Mouse (Mus musculus): ENCODE measurements around the gene Hand1. TPM values are rescaled to one million over a fixed set of nuclear protein-coding genes. Genes with fewer than 3 reads are reported as not detected.
"Not testable (repeated sequence)": the region's sequence is repeated elsewhere in the genome, so short reads cannot be mapped to it uniquely, and the experiment has no call there.

Gene Hand1
- total RNA-seq (2021): not detected
- long read RNA-seq, experiment 1: 0 reads
- long read RNA-seq, experiment 2, partial matches to known transcripts: 0 of 1 reads
- long read RNA-seq, experiment 2, other reads (novel, unspliced or antisense): 0 of 1 reads

GRCm38 (mm10) chr11:57832552-57833201, at the start of gene Hand1:
Gene Hand1, minus strand, starts transcription at chr11:57832818.
- DNase-seq (ENCODE audit: low spot score in 2 of 2): no peak

- DNase-seq (ENCODE audit: low spot score in 2 of 2): no peak
These were observed 43.5 kb upstream of the Hand1 start for GRCm38 (mm10) chr11:57876157-57876556.

DNA sequence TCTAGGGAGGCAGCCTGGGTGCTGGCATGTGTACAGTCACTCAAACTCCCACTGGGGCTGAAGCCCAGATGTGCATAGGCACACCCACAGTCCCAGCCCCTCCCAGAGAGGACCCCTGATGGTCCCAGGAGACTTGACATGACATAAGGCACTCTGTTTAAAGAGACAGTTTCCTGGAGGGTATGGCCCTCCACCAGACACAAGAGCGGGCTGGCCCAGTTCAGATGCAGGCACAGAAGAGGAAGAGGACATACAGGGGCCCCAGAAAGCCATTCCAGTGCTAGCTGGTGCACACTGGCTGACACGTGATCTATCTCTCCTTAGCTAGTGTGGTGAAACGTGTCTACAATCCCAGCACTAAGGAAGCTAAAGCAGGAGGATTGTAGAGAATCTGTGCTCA, 40.4 kb upstream of the Hand1 start:
- DNase-seq (ENCODE audit: low spot score in 2 of 2): no peak

GRCm38 (mm10) chr11:57868753-57869460, 36.3 kb upstream of the Hand1 start:
- no peak for DNase-seq (ENCODE audit: low spot score in 2 of 2)

DNA sequence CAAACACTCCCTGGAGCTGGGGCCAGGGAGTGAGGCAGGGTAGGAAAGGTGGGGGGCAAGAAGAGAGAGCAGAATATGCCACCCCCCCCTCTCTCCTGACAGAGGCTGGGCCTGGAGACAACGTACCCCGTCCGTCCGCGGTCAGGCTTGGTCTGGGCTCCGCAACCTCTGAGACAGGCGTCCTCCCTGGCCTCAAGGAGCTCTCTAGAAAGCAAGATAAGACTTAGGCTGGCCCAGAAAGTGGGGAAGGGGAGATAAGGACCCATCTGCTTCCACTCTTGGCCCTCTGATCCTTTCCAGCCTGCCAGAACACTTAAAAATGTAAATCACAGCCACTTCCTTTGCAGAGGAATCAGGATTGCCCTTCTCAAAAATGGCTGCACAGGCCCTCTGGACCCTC, 33.8 kb upstream of the Hand1 start:
- DNase-seq (ENCODE audit: low spot score in 2 of 2): no peak

GRCm38 (mm10) chr11:57864577-57864976, 32.0 kb upstream of the Hand1 start:
- no peak for DNase-seq (ENCODE audit: low spot score in 2 of 2)

DNA sequence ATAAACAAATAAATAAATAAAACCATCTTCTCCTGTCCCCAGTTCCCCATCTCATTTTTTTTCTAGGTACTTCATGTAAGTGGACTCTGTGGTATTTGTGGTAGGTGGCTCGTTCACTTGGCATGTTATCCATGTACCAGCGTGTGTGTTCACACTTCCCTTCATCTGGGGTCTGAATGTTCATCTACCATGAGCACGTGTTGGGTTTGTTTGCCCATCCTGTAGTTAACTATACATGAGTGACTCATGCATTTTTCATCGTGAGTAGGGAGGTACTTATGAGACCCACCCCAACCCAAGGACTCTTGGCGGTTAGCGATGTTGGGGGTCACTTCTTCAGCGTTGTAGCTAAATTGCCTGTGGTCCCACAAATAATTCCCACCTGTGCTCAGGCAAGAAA, 29.5 kb upstream of the Hand1 start:
- DNase-seq (ENCODE audit: low spot score in 2 of 2): no peak

- no peak for DNase-seq (ENCODE audit: low spot score in 2 of 2)
These were observed 25.1 kb upstream of the Hand1 start for GRCm38 (mm10) chr11:57857709-57858108.

DNA sequence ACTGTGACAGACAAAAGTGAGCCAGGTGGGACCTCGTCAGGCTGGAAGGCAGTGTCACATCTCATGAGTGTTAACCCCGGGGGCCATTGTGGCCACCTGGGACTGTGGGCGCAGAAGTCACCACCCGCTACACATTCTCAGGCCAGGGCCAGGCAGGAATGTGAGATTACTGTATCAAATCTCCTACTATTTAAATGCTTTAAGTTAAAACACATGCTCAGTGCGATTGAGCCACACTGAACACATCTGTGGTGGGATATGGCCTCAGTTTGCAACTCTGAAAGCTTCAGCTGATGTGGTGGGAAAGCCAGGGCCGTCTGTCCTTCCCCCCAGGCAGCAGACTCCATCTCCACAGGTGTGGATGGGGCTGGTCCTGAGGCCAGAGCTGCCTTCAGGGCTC, 21.0 kb upstream of the Hand1 start:
- DNase-seq (ENCODE audit: low spot score in 2 of 2): no peak

GRCm38 (mm10) chr11:57850931-57851330, 18.3 kb upstream of the Hand1 start:
- DNase-seq (ENCODE audit: low spot score in 2 of 2): no peak

GRCm38 (mm10) chr11:57850298-57850697, 17.7 kb upstream of the Hand1 start:
- DNase-seq (ENCODE audit: low spot score in 2 of 2): no peak

DNA sequence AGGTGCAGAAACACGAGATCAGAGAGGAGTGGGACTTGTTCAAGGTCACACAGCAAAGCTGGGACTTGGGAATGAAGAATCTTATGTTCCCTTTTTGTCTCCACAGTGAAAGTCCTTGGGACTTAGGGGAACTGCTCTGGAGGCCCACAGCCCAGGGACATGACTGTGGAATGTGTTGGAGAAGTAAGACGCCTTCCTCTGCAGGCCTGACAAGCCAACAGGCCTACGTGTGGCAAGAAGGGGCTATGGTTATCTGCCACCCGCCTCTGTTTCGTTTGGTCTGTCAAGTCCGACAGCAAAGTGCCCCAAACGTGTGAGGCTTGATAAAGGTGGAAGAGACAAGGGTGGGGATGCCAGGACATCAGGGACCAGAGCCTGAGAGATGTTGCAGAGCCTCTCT, 14.8 kb upstream of the Hand1 start:
- DNase-seq (ENCODE audit: low spot score in 2 of 2): no peak

DNA sequence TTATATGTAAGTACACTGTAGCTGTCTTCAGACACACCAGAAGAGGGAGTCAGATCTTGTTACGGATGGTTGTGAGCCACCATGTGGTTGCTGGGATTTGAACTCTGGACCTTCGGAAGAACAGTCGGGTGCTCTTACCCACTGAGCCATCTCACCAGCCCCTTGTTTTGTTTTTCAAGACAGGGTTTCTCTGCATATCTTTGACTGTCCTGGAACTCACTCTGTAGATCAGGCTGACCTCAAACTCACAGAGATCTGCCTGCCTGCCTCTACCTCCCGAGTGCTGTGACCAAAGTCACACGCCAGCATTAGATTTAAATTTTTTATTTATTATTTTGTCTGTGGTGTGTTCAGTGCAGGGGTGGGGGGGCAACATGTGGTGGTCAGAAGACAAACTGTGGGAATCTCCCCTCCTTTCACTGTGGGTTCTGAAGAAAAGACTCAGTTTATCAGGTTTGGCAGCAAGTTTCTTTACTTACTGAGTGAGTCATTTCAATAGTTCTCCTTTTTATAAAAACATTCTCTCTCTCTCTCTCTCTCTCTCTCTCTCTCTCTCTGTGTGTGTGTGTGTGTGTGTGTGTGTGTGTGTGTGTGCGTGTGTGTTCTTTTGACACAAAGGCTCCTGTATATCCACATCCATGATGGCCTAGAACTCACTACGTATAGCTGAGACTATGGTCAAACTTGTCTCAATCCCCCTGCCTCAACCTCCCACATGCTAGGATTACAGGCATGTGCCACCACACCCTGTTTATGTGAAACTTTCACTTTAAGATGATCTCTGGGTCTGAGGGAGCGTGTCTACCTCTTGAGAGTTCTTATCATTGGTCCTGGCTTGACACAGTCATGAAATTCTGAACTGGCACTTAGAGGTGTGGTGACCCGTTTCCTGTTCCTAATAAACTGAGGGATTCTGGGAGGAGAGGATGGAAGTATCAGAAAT, 14.1 kb upstream of the Hand1 start:
- not testable (repeated sequence) for DNase-seq (ENCODE audit: low spot score in 2 of 2)

- no peak for DNase-seq (ENCODE audit: low spot score in 2 of 2)
These were observed 8.8 kb upstream of the Hand1 start for GRCm38 (mm10) chr11:57841391-57841790.

GRCm38 (mm10) chr11:57840986-57841385, 8.4 kb upstream of the Hand1 start:
- DNase-seq (ENCODE audit: low spot score in 2 of 2): no peak

DNA sequence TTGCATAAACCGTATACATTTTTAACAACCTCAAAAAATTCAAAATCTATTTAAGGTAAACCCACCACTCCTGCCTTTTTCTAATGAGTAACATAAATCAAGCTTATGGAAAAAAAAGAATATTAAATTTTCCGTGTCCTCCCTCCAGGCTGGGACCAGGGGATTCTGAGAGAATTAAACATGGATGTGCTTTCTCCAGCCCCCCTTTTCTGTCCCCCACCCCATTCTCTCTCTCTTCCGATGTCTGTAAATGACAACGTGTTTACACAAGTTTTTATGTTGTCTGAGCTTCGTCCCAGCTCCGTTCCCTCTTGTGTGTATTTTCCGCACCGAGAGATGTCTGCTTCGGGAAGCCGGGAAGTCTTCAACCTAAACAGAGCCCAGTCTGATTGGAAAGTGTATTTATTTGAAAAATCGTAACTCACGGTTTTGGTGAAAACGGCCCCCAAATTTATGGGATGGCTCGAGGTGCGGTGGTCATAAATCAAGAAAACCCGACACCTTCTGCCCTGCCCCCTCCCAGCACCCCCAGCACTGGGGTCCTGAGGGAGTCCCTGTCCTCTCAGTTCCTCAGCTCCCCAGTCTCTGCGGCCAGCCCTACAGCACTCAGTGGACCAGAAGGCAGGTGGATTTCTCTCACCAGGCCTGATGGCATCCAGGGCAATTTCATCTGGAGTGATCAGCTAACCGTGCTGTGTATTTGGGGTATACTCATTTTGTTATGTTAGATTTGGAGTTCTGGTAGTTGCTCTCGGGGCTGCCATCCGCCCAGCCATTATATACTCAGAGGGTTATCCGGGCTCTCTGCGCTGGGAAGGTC, 5.5 kb upstream of the Hand1 start:
- DNase-seq (ENCODE audit: low spot score in 2 of 2): no peak

DNA sequence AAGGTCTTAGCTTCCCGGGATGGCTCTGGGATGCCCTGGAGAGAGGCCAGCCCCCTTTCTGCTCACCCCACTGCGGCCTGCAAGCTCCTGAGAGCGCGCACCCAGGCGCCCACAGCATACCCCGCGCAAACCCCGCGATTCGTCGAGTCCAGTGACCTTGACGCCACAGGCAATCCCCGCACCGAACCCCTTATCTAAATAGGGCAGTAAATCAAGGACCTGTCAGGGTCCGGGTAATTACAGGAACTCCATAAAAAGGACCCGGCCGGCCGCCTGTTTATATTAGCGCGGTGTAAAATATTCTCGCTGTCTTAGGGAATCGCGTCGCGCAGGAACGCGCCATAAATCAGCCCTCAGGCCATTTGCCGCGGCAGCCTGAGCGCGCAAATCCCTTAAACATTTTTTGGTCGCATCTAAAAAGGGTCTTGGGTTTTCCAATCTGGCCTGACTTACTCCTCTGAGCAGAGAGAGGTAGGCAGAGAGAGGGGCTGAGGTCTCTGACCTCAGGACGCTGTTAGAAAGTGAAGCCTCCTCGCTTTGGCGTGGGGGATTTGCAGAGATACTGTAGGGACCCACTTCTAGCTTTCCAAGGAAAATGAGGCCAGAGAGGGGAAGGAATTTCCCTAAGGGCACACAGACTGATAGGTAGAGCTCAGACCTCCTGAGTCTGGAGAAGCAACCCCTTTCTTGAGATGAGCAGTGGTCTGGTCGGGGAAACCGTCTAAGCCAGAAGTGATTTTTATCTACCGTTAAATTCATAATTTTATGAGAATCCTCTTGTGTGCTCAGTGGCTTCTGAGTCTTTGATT, 4.5 kb upstream of the Hand1 start:
- DNase-seq (ENCODE audit: low spot score in 2 of 2): no peak

- no peak for DNase-seq (ENCODE audit: low spot score in 2 of 2)
These were observed 3.8 kb upstream of the Hand1 start for GRCm38 (mm10) chr11:57836401-57836800.

GRCm38 (mm10) chr11:57835931-57836330, 3.3 kb upstream of the Hand1 start:
- DNase-seq (ENCODE audit: low spot score in 2 of 2): no peak

GRCm38 (mm10) chr11:57835331-57835730, 2.7 kb upstream of the Hand1 start:
- no peak for DNase-seq (ENCODE audit: low spot score in 2 of 2)

Measured in gastrocnemius, postnatal 4 days (tissue).